Mouse (Mus musculus) embryo, embryonic 9.5 days (tissue): ENCODE data around the gene Gramd4.

Experiments used
- DNase-seq: peaks from one replicate; pipeline ENCODE4 v3.0.0-alpha.2; 2017; ENCODE audit errors: extremely low spot score

Gramd4 gene

DNA sequence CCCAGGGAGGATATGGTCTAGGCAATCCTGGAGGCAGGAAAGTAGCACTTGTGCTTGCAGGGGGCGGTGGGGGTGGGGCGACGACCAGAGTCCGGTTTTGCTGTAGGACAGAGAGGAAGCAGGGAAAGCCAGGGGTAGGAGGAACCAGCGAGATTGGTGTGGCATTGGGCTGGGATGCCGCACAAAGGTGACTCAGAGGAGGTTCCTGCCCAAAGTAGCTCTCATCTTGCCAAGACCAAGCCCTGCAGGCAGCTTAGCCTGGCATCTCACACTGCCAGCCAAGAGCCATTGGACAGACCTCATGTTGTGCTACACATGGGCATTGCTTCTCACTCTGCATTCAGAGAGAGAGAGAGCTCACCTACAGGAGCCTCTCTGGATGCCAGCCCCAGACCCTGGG is at the start of gene Gramd4:
Gene Gramd4 (plus strand): TSS at position 283 of the 400 bp plus-strand sequence.
- DNase-seq: no peak

DNA sequence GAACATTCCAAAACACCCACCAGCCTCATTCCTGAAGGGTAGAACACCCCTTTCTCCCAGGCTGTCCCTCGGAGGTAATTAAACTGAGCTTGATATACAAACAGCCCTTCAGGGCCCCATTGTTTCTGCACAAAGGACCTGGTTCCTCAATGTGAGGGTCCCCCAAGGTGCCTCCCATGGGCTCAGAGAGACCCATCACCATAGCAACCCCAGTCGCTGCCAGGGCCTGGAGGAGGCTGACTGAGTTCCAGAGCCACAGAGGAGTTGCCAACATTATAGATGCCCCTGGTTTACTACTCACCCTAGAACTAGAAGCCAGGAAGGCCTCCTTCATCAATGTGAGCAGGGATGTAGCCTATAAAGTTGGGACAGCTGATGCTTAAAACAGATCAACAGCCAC is 44.4 kb upstream of the Gramd4 start:
- no peak for DNase-seq

DNA sequence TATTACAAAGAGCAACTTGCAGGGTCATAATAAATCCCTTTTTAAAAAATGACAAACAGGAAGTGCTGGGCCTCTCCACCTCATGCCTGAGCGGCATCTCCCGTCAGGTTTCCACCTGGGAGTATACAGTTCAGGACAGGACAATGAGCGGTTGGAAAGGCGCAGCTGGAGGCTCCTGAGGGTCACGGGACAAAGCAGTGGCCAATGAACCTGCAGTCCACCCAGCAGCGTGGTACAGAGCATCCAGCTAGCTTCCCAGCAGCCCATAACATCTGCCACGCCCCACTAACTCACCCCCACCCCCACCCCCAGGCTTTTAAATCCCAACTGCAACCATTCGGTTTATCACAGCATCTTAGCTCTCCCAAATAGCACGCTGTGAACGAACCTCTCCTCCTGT is 43.8 kb upstream of the Gramd4 start:
- no peak for DNase-seq

DNA sequence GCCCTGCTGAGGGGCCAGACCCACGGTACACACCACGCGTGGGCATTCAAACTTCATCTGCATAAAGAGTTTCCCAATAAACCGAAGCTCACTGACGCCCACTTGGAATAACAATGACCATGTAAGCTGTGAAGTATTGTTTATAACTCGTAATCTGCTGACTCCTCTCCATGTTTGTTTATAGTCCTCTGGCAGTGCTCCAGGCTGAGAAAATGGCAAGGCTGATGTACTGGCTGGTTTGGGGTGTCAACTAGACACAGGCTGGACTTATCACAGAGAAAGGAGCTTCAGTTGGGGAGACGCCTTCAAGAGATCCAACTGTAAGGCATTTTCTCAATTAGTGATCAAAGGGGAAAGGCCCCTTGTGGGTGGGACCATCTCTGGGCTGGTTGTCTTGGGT is 42.5 kb upstream of the Gramd4 start:
- no peak for DNase-seq

DNA sequence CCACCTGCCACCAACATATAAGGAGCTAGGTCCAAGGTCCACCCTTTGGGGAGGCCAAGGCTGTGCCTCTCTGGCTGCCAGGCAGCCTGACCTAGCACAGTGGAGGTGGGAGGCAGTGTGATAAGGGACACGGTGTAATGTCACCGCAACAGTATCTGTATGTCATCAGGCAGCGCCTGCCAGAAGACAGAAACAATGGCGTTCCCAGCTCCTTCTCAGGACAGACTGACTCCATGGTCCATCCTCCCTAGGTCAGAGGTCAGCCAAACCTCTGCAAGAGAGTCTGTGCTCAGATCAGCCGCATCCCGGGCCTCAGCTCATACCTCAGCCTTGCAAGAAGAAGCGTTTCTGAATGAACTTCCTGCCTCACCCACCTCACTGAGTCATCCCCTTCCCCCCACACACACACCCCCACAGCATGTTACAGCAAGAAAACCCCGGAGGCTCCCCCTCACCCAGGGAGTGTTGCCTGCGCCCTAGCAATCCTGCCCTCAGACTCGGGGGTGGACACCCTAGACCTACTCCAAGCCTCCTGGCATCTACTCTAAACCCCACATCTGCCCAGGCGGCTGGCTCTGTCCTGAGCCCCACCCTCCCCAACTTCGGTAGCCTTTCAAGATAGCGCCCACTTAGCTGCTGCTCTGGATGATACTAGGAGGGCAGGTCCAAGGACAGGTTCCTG is 41.5 kb upstream of the Gramd4 start:
- DNase-seq: no peak

DNA sequence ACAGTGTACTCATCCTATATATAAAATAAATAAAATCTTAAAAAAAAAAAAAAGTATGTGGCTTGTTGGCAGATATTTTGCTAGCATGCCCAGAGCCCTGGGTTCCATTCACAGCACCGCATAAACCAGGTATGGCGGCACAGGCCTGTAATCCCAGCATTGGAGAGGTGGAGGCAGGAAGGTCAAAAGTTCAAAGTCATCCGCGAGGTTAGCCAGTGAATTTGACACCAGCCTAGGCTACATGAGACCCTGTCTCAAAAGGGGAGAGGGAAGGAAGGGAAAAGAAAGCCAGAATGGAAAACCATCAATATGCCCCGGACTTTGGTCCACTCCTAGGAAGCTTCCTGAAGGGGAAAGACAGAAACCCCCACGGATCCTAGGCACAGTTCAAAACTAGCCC is 40.2 kb upstream of the Gramd4 start:
- no peak for DNase-seq

DNA sequence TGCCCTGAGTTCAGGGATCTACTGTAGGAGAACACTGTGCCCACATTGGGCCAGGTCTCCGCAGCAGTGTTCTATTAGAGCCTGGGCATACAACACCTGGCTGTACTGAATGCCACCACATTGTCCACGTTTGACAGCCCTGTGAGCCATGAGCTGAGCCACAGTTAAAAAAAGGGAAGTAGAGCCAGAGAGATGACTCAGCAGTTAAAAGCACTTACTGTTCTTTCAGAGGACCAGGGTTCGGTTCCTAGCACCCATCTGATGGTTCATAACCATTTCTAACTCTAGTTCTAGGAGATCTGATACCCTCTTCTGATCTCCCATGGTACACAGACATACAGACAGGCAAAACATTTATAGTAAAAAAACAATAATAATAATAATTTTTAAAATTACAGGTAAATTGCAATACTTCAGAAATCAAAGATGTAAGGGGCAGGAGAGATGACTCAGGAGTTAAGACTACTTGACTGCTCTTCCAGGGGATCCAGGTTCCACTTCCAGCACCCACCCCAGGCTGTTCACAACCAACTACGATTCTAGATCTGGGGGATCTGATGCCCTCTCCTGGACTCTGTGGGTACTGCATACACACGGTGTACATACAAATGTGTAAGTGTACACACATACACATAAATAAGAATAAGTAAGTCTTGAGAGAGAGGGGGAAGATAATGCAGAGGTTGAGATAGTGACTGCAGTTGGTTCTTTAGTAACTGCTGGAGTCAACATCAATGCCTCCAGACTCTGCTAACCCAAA is 38.6 kb upstream of the Gramd4 start:
- DNase-seq: no peak

DNA sequence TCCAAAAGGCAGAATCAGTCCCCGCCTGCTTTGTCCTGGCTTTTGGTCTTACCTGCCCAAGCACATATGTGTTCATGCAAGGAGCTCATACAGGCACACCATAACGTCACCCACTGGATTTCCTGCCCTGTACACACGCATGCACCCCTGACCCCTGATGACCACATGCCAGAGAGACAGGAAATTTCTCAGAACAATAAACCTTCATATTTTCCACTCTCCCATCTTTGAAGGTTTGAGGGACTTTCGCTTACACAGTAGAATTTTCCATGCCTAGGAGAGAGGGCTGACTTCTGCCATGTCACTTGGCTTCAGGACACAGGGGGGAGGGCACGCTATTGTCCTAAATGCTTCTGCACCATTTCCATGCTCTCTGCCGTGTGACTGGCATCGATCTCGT is 37.5 kb upstream of the Gramd4 start:
- DNase-seq: no peak

DNA sequence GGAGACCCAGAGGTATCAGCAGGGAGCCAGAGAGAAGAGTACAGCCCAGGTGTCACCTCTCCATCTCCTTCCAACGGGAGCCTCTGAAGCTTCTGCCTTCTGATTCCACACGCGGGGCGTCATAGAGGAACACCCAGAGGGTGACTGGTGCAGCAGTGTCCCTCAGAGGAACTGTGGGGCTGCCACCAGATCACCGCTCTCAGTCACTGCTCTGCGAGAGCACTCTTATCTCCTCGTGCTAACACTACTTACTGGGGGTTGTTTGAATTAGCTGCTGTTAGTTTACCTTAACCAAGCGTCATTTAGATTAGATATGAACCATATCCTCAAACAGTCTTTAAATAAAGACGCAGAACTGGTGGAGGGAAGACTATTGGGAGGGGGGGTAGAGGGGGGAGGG is 36.2 kb upstream of the Gramd4 start:
- no peak for DNase-seq

DNA sequence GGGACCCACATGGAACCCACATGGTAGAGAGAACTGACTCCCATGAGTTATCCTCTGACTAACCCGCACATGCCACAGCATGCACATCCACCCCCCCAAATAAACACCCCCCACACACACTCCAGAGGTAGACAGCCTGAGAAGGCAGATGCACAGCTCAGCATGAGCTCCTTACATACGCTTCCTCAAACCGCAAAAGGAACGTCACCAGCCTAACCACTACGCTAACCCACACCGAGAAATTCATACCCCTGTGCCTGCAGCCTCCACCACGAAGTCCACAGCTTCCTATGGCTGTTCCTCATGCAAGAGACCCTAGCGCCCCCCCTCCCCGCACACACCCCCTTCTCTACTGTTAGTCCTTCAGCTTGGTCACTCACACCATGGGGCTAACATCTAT is 35.5 kb upstream of the Gramd4 start:
- no peak for DNase-seq

DNA sequence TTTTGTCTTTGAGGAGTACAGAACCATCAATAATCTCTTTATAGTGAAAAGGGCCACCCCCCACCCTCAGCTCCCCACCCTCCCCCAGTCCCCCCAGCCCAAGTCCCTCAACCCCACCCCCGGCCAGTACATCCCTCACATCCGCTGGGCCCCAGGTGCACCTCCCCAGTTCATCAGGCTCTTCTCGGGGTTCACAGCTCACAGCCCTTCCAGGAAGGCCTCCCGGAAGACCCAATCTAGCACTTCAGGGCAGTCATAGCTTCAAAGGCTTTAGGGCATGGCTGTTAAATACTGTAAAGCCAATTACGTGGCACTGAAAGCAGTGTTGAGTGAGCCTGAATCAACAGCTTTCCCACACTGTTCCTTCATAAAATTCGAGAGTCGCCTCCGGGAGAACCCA is 29.6 kb upstream of the Gramd4 start:
- no peak for DNase-seq

DNA sequence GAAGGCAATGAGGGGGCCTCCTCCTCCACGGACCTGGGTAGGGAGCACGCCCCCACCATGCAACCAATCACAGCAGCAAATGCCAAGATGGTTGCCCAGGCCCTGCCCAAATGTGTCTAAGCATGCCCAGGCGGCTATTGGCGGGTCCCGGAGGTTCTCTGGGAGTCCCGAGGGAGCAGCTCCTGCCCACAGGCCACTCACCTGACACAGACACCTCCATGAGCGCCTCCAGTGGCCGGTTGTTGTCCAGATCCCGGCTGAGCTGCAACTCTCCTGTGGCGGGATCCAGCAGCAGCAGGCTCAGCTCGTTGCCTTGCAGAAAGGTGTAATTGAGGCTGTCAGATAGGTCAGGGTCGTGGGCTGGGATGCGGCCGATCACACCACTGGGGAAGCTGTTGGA is 27.5 kb upstream of the Gramd4 start:
- DNase-seq: no peak

DNA sequence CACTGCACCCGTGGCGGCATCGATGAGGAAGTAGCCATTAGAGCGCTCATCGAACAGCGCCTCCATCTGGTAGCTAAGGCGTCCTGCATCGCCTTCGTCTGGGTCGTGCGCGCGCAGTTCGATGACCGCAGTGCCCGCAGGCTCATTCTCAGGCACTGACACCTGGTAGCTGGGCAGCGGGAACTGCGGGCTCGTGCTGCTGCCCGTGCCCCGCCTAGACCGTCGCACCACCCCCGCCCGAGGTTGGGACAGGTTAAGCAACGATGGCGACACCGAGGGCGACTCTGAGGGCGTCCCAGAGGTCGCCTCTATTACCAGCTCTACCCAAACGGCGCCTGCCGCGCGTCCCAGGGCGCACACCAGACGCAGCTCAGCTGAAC is 24.7 kb upstream of the Gramd4 start:
- no peak for DNase-seq

DNA sequence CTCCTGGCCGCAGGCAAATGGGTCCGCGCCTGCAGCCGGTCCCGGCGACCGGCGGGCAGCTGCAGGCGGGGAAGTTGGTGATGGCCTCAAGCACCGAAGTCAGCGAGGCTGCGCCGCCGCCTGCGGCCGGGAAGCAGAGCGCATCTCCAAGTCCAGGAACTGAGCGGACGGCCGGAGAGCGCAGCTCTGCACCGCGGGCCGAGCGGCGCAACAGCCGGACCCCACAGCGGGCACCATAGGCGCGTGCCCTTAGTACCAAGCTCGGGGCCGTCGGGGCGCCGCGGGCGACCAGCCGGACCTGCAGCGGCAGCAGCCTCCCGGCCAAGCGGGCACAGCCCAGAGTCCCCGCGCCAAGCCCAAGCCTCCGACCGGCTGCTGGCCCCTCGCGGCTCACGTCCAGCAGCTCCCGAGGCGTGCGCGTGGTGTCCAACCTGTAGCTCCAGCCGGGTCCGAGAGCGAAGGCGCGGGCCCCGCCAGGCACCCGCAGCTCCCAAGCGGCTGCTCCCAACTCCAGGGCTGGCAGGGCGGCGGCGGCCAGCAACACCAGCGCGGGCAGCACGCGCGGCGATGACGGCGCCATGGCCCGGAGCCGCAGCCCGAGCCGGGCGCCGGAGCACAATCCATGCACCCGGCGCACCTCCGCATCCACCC is 24.2 kb upstream of the Gramd4 start, which contains the start of gene Celsr1:
Gene Celsr1 (minus strand): TSS at position 587 of the 651 bp plus-strand sequence.
- DNase-seq: peak; percentile 72

DNA sequence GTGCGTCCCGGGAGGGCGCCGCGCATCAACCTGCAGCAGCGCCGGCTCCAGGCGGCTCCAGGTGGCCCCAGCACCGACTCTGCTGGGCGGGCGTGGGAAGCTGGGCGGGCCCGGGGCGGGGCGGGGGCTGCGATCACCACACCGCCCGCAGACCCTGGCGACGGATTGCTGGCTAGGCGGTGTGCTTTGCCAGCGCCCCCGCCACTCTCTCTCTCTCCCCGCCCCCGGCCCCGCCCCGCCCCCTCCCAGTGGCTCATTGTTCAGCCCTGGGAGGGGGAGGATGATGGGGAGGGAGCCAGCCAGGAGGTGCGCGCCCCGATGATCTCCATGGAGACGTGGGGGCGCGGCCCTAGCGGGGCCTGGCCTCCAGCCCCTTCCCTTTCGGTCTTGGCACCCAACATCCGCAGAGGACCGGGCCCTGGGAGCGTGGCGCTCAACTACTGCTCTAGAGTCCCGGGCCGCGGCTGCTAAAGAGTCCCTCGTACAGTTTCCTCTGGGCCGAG is 23.4 kb upstream of the Gramd4 start:
- peak; percentile 93 for DNase-seq

DNA sequence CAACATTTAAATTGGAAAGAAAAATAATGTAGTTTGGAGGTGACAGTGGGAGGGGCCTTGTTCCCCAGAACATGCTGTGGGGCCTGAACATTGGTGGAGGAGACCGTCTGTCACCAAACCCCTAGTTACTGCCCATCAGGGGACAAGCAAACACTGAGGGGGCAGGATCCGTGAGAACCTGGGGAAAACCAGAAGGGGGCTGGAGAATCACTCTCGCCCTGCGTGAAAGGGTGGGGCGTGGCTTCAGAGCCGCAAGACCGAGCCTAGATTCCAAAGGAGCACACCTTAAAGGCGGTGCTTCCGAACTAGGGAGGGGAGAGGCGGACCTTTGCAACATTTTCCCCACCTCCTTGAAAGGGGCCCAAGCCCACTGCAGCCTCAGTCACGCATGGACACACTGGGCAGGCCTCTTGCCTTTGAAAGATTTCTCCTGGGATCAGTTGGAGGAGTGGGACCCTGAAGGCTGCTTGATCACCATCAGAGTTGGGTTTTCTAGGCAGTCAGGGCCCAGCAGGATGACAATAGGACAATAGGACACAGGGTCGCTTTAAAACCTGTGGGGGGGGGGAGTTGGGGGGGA is 22.6 kb upstream of the Gramd4 start:
- no peak for DNase-seq

DNA sequence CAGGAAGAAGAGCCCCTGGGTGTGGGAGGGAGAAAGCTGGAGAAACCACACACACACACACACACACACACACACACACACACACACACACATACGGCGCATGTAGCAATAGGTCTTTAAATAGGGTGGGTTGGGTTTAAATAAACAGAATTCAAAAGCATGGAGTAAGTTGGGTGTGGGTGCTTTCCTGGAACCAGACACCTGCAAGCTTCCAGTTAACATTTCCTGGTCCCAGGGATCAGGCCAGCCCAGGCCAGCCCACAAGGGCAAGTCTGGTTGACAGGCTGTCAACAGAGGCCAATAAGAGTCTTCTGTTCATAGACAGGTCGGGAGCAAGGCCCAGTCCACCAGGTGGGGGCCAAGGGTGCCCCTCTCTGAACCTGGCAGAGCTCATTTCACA is 21.6 kb upstream of the Gramd4 start:
- DNase-seq: no peak

DNA sequence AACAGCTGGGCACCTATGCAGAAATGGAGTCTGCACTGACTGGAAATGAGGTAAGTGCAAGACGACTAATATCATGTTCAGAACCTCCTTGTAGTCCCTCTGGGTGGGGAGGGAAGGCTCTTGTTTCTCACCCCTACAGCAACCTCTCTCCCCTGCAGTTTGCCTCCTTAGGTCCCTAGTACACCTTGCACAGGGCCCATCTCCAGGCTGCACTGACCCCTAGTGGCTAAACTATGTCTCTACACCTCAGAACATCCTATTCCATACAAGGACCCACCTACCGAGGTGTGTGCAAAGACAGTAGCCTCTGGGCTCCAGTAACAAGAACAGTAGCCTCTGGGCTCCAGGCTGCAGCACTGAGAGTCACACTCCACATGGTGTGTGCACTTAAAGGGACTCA is 18.7 kb upstream of the Gramd4 start:
- peak; percentile 79 for DNase-seq

DNA sequence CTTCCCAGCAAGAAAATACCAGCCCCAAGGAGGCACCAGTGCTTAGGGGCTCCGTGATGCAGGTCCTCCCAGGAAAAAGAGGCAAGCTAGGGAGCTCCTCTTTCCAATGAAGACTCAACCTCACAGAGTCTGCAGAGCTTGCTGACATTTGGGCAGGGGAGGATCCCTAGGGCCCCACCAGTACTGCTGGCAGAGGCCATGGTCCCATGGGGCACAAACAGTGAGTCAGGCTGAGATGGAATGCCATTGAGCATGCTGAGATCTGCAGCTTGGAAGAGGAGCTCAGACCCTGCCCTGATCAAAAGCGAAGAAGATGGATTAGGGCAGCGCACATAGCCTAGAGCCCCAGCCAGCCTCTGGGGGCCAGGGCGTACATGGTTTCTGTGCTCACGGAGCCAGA is 16.1 kb upstream of the Gramd4 start:
- DNase-seq: no peak

DNA sequence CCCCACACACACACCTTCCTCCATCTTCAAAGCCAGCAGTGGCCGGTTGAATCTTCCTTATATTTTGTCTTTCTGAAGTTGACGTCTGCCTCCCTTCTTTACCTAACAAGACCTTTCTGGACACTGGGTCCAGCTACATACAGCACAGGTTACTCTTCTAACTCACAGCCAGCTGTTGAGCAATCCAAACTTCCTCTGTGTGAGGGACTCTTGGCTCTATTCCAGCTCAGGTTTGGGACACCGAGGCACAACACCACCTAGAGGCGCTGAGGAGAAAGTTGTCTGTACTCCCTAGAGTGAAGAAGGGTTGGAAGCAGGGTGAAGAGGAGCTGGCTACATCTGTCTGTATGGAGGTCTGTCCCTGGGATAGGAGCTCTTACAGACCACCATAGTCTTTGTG is 15.1 kb upstream of the Gramd4 start:
- no peak for DNase-seq

DNA sequence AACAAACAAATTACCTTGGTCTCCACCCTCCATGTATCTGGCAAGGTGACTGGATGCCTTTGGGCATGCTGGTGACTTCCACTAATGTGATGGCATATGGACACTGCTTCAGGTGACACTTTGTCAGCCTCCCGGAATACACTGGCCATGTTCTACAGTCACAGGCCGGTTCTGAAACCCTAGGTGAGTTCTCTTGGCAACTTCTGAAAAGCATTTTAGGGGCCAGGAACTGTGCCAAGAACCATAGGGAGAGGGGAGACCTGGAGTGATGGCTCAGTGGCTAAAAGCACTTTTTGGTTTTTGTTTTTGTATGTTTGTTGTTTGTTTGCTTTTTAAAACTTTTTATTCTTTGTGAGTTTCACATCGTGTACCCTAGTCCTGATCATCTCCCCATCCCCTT is 8.0 kb upstream of the Gramd4 start:
- no peak for DNase-seq

DNA sequence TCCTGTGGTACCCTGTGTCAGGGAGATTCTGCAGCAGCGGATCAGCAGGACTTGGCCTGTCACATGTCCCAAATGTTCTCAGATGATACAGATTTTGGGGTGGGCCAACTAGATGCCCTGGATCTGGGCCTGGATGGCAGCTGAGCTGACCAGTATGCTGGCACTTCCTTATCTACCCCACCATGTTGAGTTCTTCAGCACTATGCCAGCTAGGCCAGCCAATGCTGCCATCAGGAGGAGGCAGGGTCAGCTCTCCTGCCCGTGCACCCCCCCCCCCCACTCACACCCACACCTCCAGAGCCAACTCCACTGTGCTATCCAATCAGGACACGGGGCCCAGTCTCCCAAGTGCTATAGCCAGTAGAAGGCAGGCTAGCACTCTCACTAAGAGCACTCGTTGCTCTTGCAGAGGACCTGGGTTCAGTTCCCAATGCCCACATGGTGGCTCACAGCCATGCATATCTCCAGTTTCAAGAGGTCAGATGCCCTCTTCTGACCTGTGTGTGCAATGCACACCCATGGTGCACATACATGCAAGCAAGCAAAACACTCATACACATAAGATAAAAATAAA is 7.2 kb upstream of the Gramd4 start:
- DNase-seq: no peak
